Mouse (Mus musculus) heart, adult 2 months (tissue): ENCODE measurements around the gene Cebpa.

Experiments used
- CTCF ChIP-seq: fragments of 200-600 bp; IDR thresholded peaks from 2 replicates; pipeline ENCODE4 v1.8.1; 2022; ENCODE audit warnings: antibody characterized with exemption, mild to moderate bottlenecking, moderate library complexity
- POLR2A ChIP-seq: fragments of 200-500 bp; IDR thresholded peaks from 2 replicates; pipeline ENCODE4 v1.6.1; 2011; ENCODE audit warnings: mild to moderate bottlenecking, low read depth, low read length, control low read depth; ENCODE audit not compliant: insufficient read depth

GRCm38 (mm10) chr7:35098777-35099176 is 20.3 kb upstream of the Cebpa start:
- TF ChIP-seq CTCF: no peak
- TF ChIP-seq POLR2A: no peak
